Mouse (Mus musculus): ENCODE results near the gene Dpf2. TPM values are rescaled to one million over a fixed set of nuclear protein-coding genes. Genes with fewer than 3 reads are reported as not detected.

Dpf2 gene
- polyA plus RNA-seq, 1 experiment from 2014 or later = 131 TPM

DNA sequence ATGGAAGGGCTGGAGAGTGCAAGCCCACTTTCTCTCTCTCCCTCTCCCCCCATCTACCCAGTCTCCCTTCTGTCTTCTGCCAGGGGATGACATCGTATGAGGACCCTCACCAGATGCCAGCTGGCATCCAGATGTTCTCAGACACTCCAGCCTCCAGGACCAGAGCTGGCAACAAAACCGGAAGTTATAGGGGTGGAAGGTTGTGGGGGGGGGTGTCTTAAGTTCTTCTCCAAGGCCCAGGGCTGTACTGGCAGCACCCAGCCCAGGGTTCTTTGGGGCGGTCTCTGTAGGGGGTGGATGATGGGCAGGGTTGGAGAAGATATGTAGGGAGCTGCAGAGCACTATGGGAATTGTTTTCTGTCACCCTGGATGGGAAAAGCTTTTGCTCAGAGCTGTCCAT is 15.7 kb upstream of the Dpf2 start:
- Histone ChIP-seq H3K9ac (ENCODE audit: low read length) (no peak overlapping the region), H3K27ac (ENCODE audit: low read depth) (no peak overlapping the region), H3K4me3 (ENCODE audit: low read depth, low read length) (no peak overlapping the region), H3K4me2 (ENCODE audit: low read length) (no peak overlapping the region), H3K36me3 (ENCODE audit: control insufficient read depth, insufficient read depth, low read length) (no peaks in the 10 kb centered on the region), H3K4me1 (replicated peaks; ENCODE audit: control insufficient read depth, insufficient read depth, low read length) (peaks cover 31% of the 10 kb centered on the region), H3K9me3 (ENCODE audit: control insufficient read depth, low read length) (no peaks in the 10 kb centered on the region), H3K27me3 (replicated peaks; ENCODE audit: control insufficient read depth, insufficient read depth, low read length) (no peaks in the 10 kb centered on the region)
- DNase-seq (ENCODE audit: low spot score) (no peak), ATAC-seq (replicated peaks; ENCODE audit: low FRiP score, low TSS enrichment, low read depth) (no peak)
- 43% methylated on average over 3 of the region's 3 CpGs for WGBS

DNA sequence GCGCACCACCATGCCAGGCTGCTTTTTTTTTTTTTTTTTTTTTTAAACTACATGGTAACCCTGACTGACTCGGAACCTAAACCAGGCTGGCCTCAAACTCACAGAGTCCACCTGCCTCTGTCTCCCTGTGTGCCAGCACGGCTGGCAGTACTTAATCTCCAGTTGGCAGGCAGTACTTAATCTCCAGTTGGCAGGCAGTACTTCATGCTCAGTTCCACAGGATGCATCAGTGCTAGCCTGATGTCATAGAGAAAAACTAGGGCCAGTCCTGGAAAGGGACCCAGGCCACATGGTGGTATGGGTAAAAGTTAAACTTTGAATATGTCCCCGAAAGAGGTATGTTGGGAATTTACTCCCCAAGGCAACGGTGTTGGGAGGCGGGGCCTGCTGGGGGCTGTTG is 15.3 kb upstream of the Dpf2 start:
- no peak for ATAC-seq (replicated peaks; ENCODE audit: low FRiP score, low TSS enrichment, low read depth)
- Histone ChIP-seq H3K27ac (ENCODE audit: low read depth) (no peak overlapping the region), H3K9me3 (ENCODE audit: control insufficient read depth, low read length) (no peaks in the 10 kb centered on the region), H3K4me2 (ENCODE audit: low read length) (no peak overlapping the region), H3K4me1 (replicated peaks; ENCODE audit: control insufficient read depth, insufficient read depth, low read length) (peaks cover 31% of the 10 kb centered on the region), H3K36me3 (ENCODE audit: control insufficient read depth, insufficient read depth, low read length) (no peaks in the 10 kb centered on the region), H3K4me3 (ENCODE audit: low read depth, low read length) (no peak overlapping the region), H3K27me3 (replicated peaks; ENCODE audit: control insufficient read depth, insufficient read depth, low read length) (no peaks in the 10 kb centered on the region), H3K9ac (ENCODE audit: low read length) (no peak overlapping the region)
- 64% methylated on average over 6 of the region's 6 CpGs for WGBS
- DNase-seq (ENCODE audit: low spot score) = no peak

DNA sequence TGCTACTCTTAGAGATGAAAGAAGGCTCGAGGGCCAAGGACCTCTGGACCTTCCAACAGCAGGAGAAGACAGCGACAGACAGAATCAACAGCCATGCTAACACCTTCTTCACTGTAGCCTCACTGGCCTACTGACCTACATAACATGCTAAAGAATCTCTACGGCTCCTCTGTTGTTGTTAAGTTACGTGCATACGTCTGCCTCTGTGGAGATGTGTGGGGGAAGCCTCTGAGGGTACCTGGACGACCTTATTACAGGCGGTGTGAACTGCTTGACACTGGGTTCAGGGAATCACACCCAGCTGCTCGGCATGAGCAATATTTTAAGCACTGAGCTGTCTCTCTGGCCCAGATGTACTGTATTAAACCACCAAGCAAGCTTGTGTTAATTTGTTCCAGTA is 14.7 kb upstream of the Dpf2 start:
- H3K9me3 ChIP-seq (ENCODE audit: control insufficient read depth, low read length) = no peaks in the 10 kb centered on the region
- DNase-seq (ENCODE audit: low spot score) (no peak), ATAC-seq (replicated peaks; ENCODE audit: low FRiP score, low TSS enrichment, low read depth) (no peak)
- no peak overlapping the region for H3K9ac ChIP-seq (ENCODE audit: low read length)
- WGBS = 63% methylated on average over 8 of the region's 8 CpGs
- no peaks in the 10 kb centered on the region for H3K27me3 ChIP-seq (replicated peaks; ENCODE audit: control insufficient read depth, insufficient read depth, low read length)
- peaks cover 31% of the 10 kb centered on the region for H3K4me1 ChIP-seq (replicated peaks; ENCODE audit: control insufficient read depth, insufficient read depth, low read length)
- no peaks in the 10 kb centered on the region for H3K36me3 ChIP-seq (ENCODE audit: control insufficient read depth, insufficient read depth, low read length)
- H3K4me3 ChIP-seq (ENCODE audit: low read depth, low read length) = no peak overlapping the region
- no peak overlapping the region for H3K27ac ChIP-seq (ENCODE audit: low read depth)
- H3K4me2 ChIP-seq (ENCODE audit: low read length) = no peak overlapping the region

GRCm38 (mm10) chr19:5927026-5927425 is 14.2 kb upstream of the Dpf2 start:
- DNase-seq (ENCODE audit: low spot score) = no peak
- WGBS = 74% methylated on average over 11 of the region's 11 CpGs
- ATAC-seq (replicated peaks; ENCODE audit: low FRiP score, low TSS enrichment, low read depth) = no peak
- no peak overlapping the region for H3K9ac ChIP-seq (ENCODE audit: low read length)
- no peaks in the 10 kb centered on the region for H3K9me3 ChIP-seq (ENCODE audit: control insufficient read depth, low read length)
- no peak overlapping the region for H3K4me3 ChIP-seq (ENCODE audit: low read depth, low read length)
- H3K4me1 ChIP-seq (replicated peaks; ENCODE audit: control insufficient read depth, insufficient read depth, low read length) = peaks cover 35% of the 10 kb centered on the region
- no peaks in the 10 kb centered on the region for H3K27me3 ChIP-seq (replicated peaks; ENCODE audit: control insufficient read depth, insufficient read depth, low read length)
- no peaks in the 10 kb centered on the region for H3K36me3 ChIP-seq (ENCODE audit: control insufficient read depth, insufficient read depth, low read length)
- no peak overlapping the region for H3K27ac ChIP-seq (ENCODE audit: low read depth)
- H3K4me2 ChIP-seq (ENCODE audit: low read length) = no peak overlapping the region

- no peaks in the 10 kb centered on the region for H3K27me3 ChIP-seq (replicated peaks; ENCODE audit: control insufficient read depth, insufficient read depth, low read length)
- peak overlapping the region; percentile 98 for H3K4me2 ChIP-seq (ENCODE audit: low read length)
- DNase-seq (ENCODE audit: low spot score) = peak; percentile 51
- peak overlapping the region; percentile 64 for H3K4me3 ChIP-seq (ENCODE audit: low read depth, low read length)
- peaks cover 39% of the 10 kb centered on the region for H3K4me1 ChIP-seq (replicated peaks; ENCODE audit: control insufficient read depth, insufficient read depth, low read length)
- WGBS = 34% methylated on average over 11 of the region's 11 CpGs
- H3K9me3 ChIP-seq (ENCODE audit: control insufficient read depth, low read length) = no peaks in the 10 kb centered on the region
- ATAC-seq (replicated peaks; ENCODE audit: low FRiP score, low TSS enrichment, low read depth) = no peak
- no peak overlapping the region for H3K9ac ChIP-seq (ENCODE audit: low read length)
- peak overlapping the region; percentile 62; the same call in 1 of the 2 replicates for H3K27ac ChIP-seq (ENCODE audit: low read depth)
- no peaks in the 10 kb centered on the region for H3K36me3 ChIP-seq (ENCODE audit: control insufficient read depth, insufficient read depth, low read length)
These were observed 12.6 kb upstream of the Dpf2 start for GRCm38 (mm10) chr19:5925311-5925855.

- ATAC-seq (replicated peaks; ENCODE audit: low FRiP score, low TSS enrichment, low read depth) (peak; percentile 91), DNase-seq (ENCODE audit: low spot score) (no peak)
- H3K9ac ChIP-seq (ENCODE audit: low read length) = peak within 1 kb of the TSS; percentile 53
- peak within 1 kb of the TSS; percentile 98 for H3K4me2 ChIP-seq (ENCODE audit: low read length)
- H3K36me3 ChIP-seq (ENCODE audit: control insufficient read depth, insufficient read depth, low read length) = no peaks in the 10 kb centered on the region
- WGBS = under 1% methylated on average over 18 of the region's 18 CpGs
- H3K27me3 ChIP-seq (replicated peaks; ENCODE audit: control insufficient read depth, insufficient read depth, low read length) = no peaks in the 10 kb centered on the region
- peaks cover 32% of the 10 kb centered on the region for H3K4me1 ChIP-seq (replicated peaks; ENCODE audit: control insufficient read depth, insufficient read depth, low read length)
- no peaks in the 10 kb centered on the region for H3K9me3 ChIP-seq (ENCODE audit: control insufficient read depth, low read length)
- peak within 1 kb of the TSS; percentile 77 for H3K27ac ChIP-seq (ENCODE audit: low read depth)
- H3K4me3 ChIP-seq (ENCODE audit: low read depth, low read length) = peak within 1 kb of the TSS; percentile 64
These were observed 11.9 kb upstream of the Dpf2 start, which contains the start of gene Cdc42ep2 for GRCm38 (mm10) chr19:5924713-5925093. TSS of gene Cdc42ep2 (minus strand) at chr19:5924816.

DNA sequence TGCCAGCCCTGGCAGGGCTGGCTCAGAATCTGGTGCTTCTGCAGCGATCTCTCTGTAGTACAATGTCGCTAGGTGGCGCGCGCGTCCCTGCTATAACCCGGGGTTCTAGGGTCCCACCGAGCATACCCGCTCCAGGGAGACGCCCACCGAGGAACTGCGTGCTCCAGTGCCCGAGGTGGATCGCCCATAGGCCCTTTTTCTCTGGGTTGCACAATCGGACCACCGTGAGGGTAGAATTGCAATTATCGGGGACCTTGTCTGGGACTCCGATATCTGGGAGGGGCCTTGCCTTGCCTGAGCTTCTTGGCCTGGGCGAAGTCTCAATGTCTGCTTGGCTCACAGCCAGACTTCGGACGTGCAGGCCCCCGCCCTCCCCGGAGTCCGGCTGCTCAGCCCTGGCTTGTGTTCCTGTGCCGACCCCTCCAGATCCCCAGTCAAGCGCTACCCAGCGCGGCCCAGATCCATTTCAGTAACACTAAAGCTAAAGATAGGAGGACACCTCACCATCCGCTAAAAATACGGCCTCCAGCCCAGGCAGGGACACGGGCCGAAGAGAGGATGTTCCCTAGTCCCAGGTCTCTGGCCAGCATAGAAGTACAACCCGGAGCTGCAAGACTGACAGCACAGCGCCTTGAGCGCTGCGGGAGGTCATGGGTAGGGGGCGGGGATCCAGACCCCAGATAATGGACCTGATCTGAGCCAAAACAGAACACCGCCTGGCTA is 11.3 kb upstream of the Dpf2 start:
- WGBS = under 1% methylated on average over 38 of the region's 38 CpGs
- H3K9ac ChIP-seq (ENCODE audit: low read length) = peak overlapping the region; percentile 53

GRCm38 (mm10) chr19:5922963-5923362 is 10.2 kb upstream of the Dpf2 start:
- H3K27ac ChIP-seq (ENCODE audit: low read depth) = no peak overlapping the region

More for the DNA sequence above, 11.3 kb upstream of the Dpf2 start:
- no peaks in the 10 kb centered on the region for H3K9me3 ChIP-seq (ENCODE audit: control insufficient read depth, low read length)
- H3K4me2 ChIP-seq (ENCODE audit: low read length) = peak overlapping the region; percentile 98
- H3K27ac ChIP-seq (ENCODE audit: low read depth) = peak overlapping the region; percentile 77
- peaks cover 27% of the 10 kb centered on the region for H3K4me1 ChIP-seq (replicated peaks; ENCODE audit: control insufficient read depth, insufficient read depth, low read length)
- ATAC-seq (replicated peaks; ENCODE audit: low FRiP score, low TSS enrichment, low read depth) (peak; percentile 80), DNase-seq (ENCODE audit: low spot score) (peak; percentile 99)
- no peaks in the 10 kb centered on the region for H3K27me3 ChIP-seq (replicated peaks; ENCODE audit: control insufficient read depth, insufficient read depth, low read length)
- peak overlapping the region; percentile 64 for H3K4me3 ChIP-seq (ENCODE audit: low read depth, low read length)
- no peaks in the 10 kb centered on the region for H3K36me3 ChIP-seq (ENCODE audit: control insufficient read depth, insufficient read depth, low read length)

More at GRCm38 (mm10) chr19:5922963-5923362, 10.2 kb upstream of the Dpf2 start:
- Histone ChIP-seq H3K4me1 (replicated peaks; ENCODE audit: control insufficient read depth, insufficient read depth, low read length) (peaks cover 19% of the 10 kb centered on the region), H3K27me3 (replicated peaks; ENCODE audit: control insufficient read depth, insufficient read depth, low read length) (no peaks in the 10 kb centered on the region), H3K36me3 (ENCODE audit: control insufficient read depth, insufficient read depth, low read length) (peaks cover 8% of the 10 kb centered on the region; the same call in 1 of the 2 replicates), H3K9me3 (ENCODE audit: control insufficient read depth, low read length) (no peaks in the 10 kb centered on the region), H3K4me2 (ENCODE audit: low read length) (0 out of 2 replicates have a peak overlapping the region, but pooled peaks have one; percentile 3), H3K9ac (ENCODE audit: low read length) (no peak overlapping the region), H3K4me3 (ENCODE audit: low read depth, low read length) (no peak overlapping the region)
- 93% methylated on average over 3 of the region's 3 CpGs for WGBS
- no peak for ATAC-seq (replicated peaks; ENCODE audit: low FRiP score, low TSS enrichment, low read depth)
- DNase-seq (ENCODE audit: low spot score) = no peak
